Mouse (Mus musculus): Measurements from ENCODE around the gene Pkd1l2. TPM values are rescaled to one million over a fixed set of nuclear protein-coding genes. Genes with fewer than 3 reads are reported as not detected.

Gene Pkd1l2
- polyA plus RNA-seq, 1 experiment from 2014 or later = 0.48 TPM

GRCm38 (mm10) chr8:116978052-116978451 is 104.2 kb downstream of the Pkd1l2 start:
- ATAC-seq (ENCODE audit: insufficient read depth, low FRiP score) = no peak
- Histone ChIP-seq H3K4me1 (ENCODE audit: control insufficient read depth, insufficient read depth, low read length) (peaks cover 7% of the 10 kb centered on the region; the same call in 1 of the 2 replicates), H3K27me3 (ENCODE audit: control insufficient read depth, insufficient read depth, low read length) (no peaks in the 10 kb centered on the region), H3K27ac (ENCODE audit: low read length) (no peak overlapping the region), H3K4me2 (ENCODE audit: low read depth, low read length) (peak overlapping the region; percentile 90), H3K9ac (ENCODE audit: low read length) (peak overlapping the region; percentile 66), H3K36me3 (ENCODE audit: control insufficient read depth, insufficient read depth, low read length) (no peaks in the 10 kb centered on the region), H3K4me3 (replicated peaks; ENCODE audit: low read length) (peak overlapping the region; percentile 74), H3K9me3 (replicated peaks; ENCODE audit: control insufficient read depth, low read length) (no peaks in the 10 kb centered on the region)
- 26% methylated on average over 8 of the region's 8 CpGs for WGBS

- H3K9me3 ChIP-seq (replicated peaks; ENCODE audit: control insufficient read depth, low read length) = no peaks in the 10 kb centered on the region
- no peaks in the 10 kb centered on the region for H3K27me3 ChIP-seq (ENCODE audit: control insufficient read depth, insufficient read depth, low read length)
- no peaks in the 10 kb centered on the region for H3K36me3 ChIP-seq (ENCODE audit: control insufficient read depth, insufficient read depth, low read length)
- ATAC-seq (ENCODE audit: insufficient read depth, low FRiP score) = no peak
- H3K4me2 ChIP-seq (ENCODE audit: low read depth, low read length) = no peak overlapping the region
- H3K27ac ChIP-seq (ENCODE audit: low read length) = no peak overlapping the region
- H3K9ac ChIP-seq (ENCODE audit: low read length) = no peak overlapping the region
- H3K4me1 ChIP-seq (ENCODE audit: control insufficient read depth, insufficient read depth, low read length) = peaks cover 7% of the 10 kb centered on the region; the same call in 1 of the 2 replicates
- 56% methylated on average over 5 of the region's 5 CpGs for WGBS
- no peak overlapping the region for H3K4me3 ChIP-seq (replicated peaks; ENCODE audit: low read length)
These were observed 106.6 kb downstream of the Pkd1l2 start for GRCm38 (mm10) chr8:116975606-116976005.

DNA sequence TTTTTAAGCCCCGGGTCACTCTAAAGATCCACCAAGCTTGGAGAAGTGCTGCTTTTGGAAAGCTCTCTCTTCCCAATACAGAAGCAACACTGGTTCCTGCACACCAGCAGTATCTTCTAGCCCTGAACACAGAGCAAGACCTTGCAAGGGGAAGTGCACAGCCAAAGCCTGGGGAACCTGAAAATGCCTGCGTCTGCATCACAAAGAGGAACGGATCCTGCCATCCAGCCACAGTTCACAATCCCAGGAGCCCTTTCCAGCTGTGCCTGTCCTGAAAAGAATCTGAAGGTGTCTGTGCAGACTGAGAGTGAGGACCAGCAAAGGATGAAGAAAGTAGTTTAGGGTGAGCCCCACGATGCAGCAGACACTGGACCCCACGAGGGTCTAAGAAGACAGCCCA is 107.2 kb downstream of the Pkd1l2 start:
- H3K27ac ChIP-seq (ENCODE audit: low read length) = no peak overlapping the region
- no peak overlapping the region for H3K4me2 ChIP-seq (ENCODE audit: low read depth, low read length)
- ATAC-seq (ENCODE audit: insufficient read depth, low FRiP score) = no peak
- no peaks in the 10 kb centered on the region for H3K36me3 ChIP-seq (ENCODE audit: control insufficient read depth, insufficient read depth, low read length)
- no peaks in the 10 kb centered on the region for H3K9me3 ChIP-seq (replicated peaks; ENCODE audit: control insufficient read depth, low read length)
- peak overlapping the region; percentile 2; the same call in 1 of the 2 replicates for H3K9ac ChIP-seq (ENCODE audit: low read length)
- 37% methylated on average over 5 of the region's 5 CpGs for WGBS
- H3K4me1 ChIP-seq (ENCODE audit: control insufficient read depth, insufficient read depth, low read length) = peaks cover 6% of the 10 kb centered on the region; the same call in 1 of the 2 replicates
- H3K27me3 ChIP-seq (ENCODE audit: control insufficient read depth, insufficient read depth, low read length) = no peaks in the 10 kb centered on the region
- H3K4me3 ChIP-seq (replicated peaks; ENCODE audit: low read length) = no peak overlapping the region

DNA sequence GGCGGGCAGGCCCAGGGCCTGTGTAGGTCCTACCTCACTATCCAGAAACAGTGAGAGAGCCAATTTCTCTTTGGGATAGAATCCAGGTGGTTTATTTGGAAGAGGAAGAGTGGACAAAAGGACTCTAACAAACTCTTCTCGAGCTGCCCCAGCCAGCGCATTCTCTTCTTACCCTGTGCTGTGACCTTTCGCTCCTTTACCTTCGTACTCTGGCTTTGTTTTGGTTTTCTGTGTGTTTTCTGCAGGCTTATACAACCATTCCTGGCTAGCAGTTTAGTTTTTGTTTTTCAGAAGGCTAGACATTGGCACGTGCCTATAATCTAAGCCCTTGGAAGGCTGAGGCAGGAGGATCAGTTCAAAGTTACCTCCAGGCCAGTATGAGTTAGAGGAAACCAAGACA is 112.7 kb downstream of the Pkd1l2 start:
- Histone ChIP-seq H3K27ac (ENCODE audit: low read length) (no peak overlapping the region), H3K9me3 (replicated peaks; ENCODE audit: control insufficient read depth, low read length) (no peaks in the 10 kb centered on the region), H3K27me3 (ENCODE audit: control insufficient read depth, insufficient read depth, low read length) (no peaks in the 10 kb centered on the region), H3K4me3 (replicated peaks; ENCODE audit: low read length) (no peak overlapping the region), H3K9ac (ENCODE audit: low read length) (no peak overlapping the region), H3K4me2 (ENCODE audit: low read depth, low read length) (no peak overlapping the region), H3K36me3 (ENCODE audit: control insufficient read depth, insufficient read depth, low read length) (no peaks in the 10 kb centered on the region), H3K4me1 (ENCODE audit: control insufficient read depth, insufficient read depth, low read length) (no peaks in the 10 kb centered on the region)
- WGBS = 79% methylated on average over 6 of the region's 6 CpGs
- ATAC-seq (ENCODE audit: insufficient read depth, low FRiP score) = no peak

DNA sequence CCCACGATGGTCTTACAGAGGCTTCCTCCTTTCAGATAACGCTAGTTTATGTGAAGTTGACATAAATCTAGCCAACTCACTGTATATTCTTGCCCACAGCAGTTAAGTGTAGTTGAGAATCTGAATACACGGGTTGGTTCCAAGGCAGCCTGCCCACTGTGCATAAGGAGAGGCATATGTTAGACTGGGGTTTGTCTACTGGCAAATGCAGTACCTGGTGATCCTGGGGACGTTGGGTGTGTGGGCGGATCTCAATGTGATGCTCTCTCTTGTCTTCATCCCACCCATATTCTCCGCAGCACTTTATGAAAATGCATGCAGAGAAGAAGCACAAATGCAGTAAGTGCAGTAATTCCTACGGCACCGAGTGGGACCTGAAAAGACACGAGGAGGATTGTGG is 127.8 kb downstream of the Pkd1l2 start:
- Histone ChIP-seq H3K9me3 (replicated peaks; ENCODE audit: control insufficient read depth, low read length) (no peaks in the 10 kb centered on the region), H3K4me2 (ENCODE audit: low read depth, low read length) (no peak overlapping the region), H3K27me3 (ENCODE audit: control insufficient read depth, insufficient read depth, low read length) (no peaks in the 10 kb centered on the region), H3K36me3 (ENCODE audit: control insufficient read depth, insufficient read depth, low read length) (no peaks in the 10 kb centered on the region), H3K27ac (ENCODE audit: low read length) (no peak overlapping the region), H3K4me1 (ENCODE audit: control insufficient read depth, insufficient read depth, low read length) (peaks cover 7% of the 10 kb centered on the region), H3K9ac (ENCODE audit: low read length) (no peak overlapping the region), H3K4me3 (replicated peaks; ENCODE audit: low read length) (no peak overlapping the region)
- no peak for ATAC-seq (ENCODE audit: insufficient read depth, low FRiP score)
- WGBS = 90% methylated on average over 9 of the region's 9 CpGs

DNA sequence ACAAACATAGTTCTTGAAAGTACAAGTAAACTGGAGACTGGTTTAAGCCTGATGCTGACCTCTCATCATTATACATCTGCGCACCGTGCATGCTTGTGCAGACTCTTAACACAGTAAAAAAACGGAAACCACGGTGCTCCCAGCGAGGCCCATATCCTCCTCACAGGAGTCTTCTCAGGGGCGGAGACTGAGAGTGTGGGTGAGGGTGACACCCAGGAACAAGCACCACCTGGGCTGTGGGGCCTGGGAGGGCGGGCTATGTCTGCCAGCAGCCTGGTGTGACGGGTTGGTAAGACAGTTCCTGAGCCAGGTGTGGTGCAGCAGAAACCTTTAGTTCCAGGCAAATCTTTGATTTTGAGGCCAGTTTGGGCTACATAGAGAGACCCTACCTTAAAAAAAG is 129.8 kb downstream of the Pkd1l2 start:
- no peak overlapping the region for H3K4me2 ChIP-seq (ENCODE audit: low read depth, low read length)
- no peak overlapping the region for H3K27ac ChIP-seq (ENCODE audit: low read length)
- H3K36me3 ChIP-seq (ENCODE audit: control insufficient read depth, insufficient read depth, low read length) = no peaks in the 10 kb centered on the region
- H3K9me3 ChIP-seq (replicated peaks; ENCODE audit: control insufficient read depth, low read length) = no peaks in the 10 kb centered on the region
- H3K9ac ChIP-seq (ENCODE audit: low read length) = no peak overlapping the region
- ATAC-seq (ENCODE audit: insufficient read depth, low FRiP score) = no peak
- H3K4me3 ChIP-seq (replicated peaks; ENCODE audit: low read length) = no peak overlapping the region
- WGBS = 81% methylated on average over 8 of the region's 8 CpGs
- no peaks in the 10 kb centered on the region for H3K27me3 ChIP-seq (ENCODE audit: control insufficient read depth, insufficient read depth, low read length)
- H3K4me1 ChIP-seq (ENCODE audit: control insufficient read depth, insufficient read depth, low read length) = peaks cover 7% of the 10 kb centered on the region

- no peak for ATAC-seq (ENCODE audit: insufficient read depth, low FRiP score)
- no peaks in the 10 kb centered on the region for H3K36me3 ChIP-seq (ENCODE audit: control insufficient read depth, insufficient read depth, low read length)
- H3K27ac ChIP-seq (ENCODE audit: low read length) = peak overlapping the region; percentile 20; the same call in 1 of the 2 replicates
These were observed 130.5 kb downstream of the Pkd1l2 start for GRCm38 (mm10) chr8:116951778-116952177.

DNA sequence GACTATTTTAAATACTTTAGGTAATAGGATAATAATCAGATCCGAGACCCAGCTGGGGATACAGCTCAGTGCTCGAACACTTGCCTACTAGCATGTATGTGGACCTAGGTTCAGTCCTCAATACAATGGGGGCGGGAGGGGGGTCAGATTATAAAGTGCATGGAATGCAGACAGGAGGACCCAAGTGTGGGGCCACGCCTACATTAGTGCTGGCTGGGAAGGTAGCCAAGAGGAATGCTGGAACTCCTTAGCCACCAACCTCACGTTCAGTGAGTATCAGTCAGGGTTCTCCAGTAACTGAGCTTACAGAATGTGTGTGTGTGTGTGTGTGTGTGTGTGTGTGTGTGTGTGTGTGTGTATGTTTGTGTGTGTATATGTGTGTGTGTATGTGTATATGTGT is 130.9 kb downstream of the Pkd1l2 start:
- Histone ChIP-seq H3K4me2 (ENCODE audit: low read depth, low read length) (no peak overlapping the region), H3K4me3 (replicated peaks; ENCODE audit: low read length) (no peak overlapping the region), H3K27me3 (ENCODE audit: control insufficient read depth, insufficient read depth, low read length) (no peaks in the 10 kb centered on the region), H3K9ac (ENCODE audit: low read length) (no peak overlapping the region), H3K9me3 (replicated peaks; ENCODE audit: control insufficient read depth, low read length) (no peaks in the 10 kb centered on the region), H3K27ac (ENCODE audit: low read length) (peak overlapping the region; percentile 20; the same call in 1 of the 2 replicates), H3K36me3 (ENCODE audit: control insufficient read depth, insufficient read depth, low read length) (no peaks in the 10 kb centered on the region), H3K4me1 (ENCODE audit: control insufficient read depth, insufficient read depth, low read length) (peaks cover 7% of the 10 kb centered on the region)
- ATAC-seq (ENCODE audit: insufficient read depth, low FRiP score) = peak; percentile 69; the same call in 1 of the 2 replicates
- WGBS = 45% methylated on average over 5 of the region's 5 CpGs

More at GRCm38 (mm10) chr8:116951778-116952177, 130.5 kb downstream of the Pkd1l2 start:
- H3K27me3 ChIP-seq (ENCODE audit: control insufficient read depth, insufficient read depth, low read length) = no peaks in the 10 kb centered on the region
- no peak overlapping the region for H3K4me2 ChIP-seq (ENCODE audit: low read depth, low read length)
- H3K4me3 ChIP-seq (replicated peaks; ENCODE audit: low read length) = no peak overlapping the region
- 79% methylated on average over 2 of the region's 2 CpGs for WGBS
- H3K9me3 ChIP-seq (replicated peaks; ENCODE audit: control insufficient read depth, low read length) = no peaks in the 10 kb centered on the region
- no peak overlapping the region for H3K9ac ChIP-seq (ENCODE audit: low read length)
- peaks cover 7% of the 10 kb centered on the region for H3K4me1 ChIP-seq (ENCODE audit: control insufficient read depth, insufficient read depth, low read length)

DNA sequence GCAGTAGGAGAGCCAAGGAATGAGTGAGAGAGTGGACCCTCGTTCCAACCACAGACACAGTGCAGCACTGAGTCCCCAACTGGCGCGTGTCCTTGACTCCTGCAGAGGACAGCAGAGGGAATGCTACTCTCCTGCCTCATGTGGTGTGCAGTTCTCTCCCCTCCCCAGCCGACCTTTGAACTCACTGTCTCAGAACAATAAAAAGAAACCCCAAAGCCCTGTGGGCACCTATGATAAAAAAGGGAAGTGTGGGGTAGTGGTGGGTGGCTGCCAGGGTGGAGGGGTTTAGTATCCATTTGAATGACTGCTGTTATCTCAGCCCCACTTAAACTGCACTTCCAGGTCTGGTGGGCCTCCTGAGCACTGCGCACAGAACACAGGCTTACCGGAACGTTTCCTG is 134.7 kb downstream of the Pkd1l2 start:
- H3K9ac ChIP-seq (ENCODE audit: low read length) = no peak overlapping the region
- H3K27ac ChIP-seq (ENCODE audit: low read length) = no peak overlapping the region
- ATAC-seq (ENCODE audit: insufficient read depth, low FRiP score) = no peak
- no peaks in the 10 kb centered on the region for H3K36me3 ChIP-seq (ENCODE audit: control insufficient read depth, insufficient read depth, low read length)
- no peaks in the 10 kb centered on the region for H3K9me3 ChIP-seq (replicated peaks; ENCODE audit: control insufficient read depth, low read length)
- no peak overlapping the region for H3K4me3 ChIP-seq (replicated peaks; ENCODE audit: low read length)
- H3K4me1 ChIP-seq (ENCODE audit: control insufficient read depth, insufficient read depth, low read length) = peaks cover 24% of the 10 kb centered on the region
- H3K4me2 ChIP-seq (ENCODE audit: low read depth, low read length) = no peak overlapping the region
- H3K27me3 ChIP-seq (ENCODE audit: control insufficient read depth, insufficient read depth, low read length) = no peaks in the 10 kb centered on the region
- 77% methylated on average over 7 of the region's 7 CpGs for WGBS
